Mouse (Mus musculus) neural tube, postnatal 0 days (tissue): ENCODE measurements around the gene Smim27. TPM values are rescaled to one million over a fixed set of nuclear protein-coding genes. Genes with fewer than 3 reads are reported as not detected.

Experiments
- polyA plus RNA-seq: library from polyadenylated mRNA; unstranded; fragments of >200 nt; fragmentation: Nextera tagmentation; extraction: Ambion mirVana; gene quantifications from 2 replicates; pipeline ENCODE4 v1.2.1, GENCODE M21; 2015

Smim27 gene
- 18.9 and 25.9 TPM in 2 replicates for polyA plus RNA-seq

DNA sequence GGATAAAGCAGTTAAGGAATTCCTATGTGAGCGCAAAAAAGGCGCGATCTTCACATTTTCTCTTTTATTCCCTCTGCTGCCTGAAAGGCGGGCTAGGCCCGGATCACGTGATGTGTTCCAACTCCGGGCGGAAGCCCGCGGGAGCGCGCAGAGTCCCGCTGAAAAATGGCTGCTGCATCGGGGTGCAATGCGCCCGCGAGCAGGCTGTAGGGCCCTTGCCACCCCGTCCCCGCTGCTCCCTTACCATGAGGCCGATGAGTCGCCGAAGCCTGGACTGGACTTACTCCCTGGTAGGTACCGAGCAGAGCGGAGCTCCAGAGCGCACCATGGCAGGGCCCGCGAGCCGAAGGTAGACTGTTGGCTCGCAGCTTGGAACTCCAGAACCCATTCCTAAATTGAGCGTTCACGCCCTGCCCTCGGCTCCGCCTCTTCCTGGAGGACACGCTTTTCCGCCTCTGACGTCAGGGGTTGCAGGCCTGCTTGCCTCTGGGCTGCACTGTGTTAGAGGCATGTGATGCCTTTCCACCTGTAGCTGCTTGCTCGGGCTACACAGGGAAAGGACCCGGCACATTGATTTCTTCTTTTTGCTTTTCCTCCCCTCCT lies at the start of gene Smim27, which contains the start of gene Topors:
TSS of gene Smim27 (plus strand) at position 150 of the 603 bp plus-strand sequence.
TSS of gene Topors (minus strand) at position 421 of the 603 bp plus-strand sequence.

DNA sequence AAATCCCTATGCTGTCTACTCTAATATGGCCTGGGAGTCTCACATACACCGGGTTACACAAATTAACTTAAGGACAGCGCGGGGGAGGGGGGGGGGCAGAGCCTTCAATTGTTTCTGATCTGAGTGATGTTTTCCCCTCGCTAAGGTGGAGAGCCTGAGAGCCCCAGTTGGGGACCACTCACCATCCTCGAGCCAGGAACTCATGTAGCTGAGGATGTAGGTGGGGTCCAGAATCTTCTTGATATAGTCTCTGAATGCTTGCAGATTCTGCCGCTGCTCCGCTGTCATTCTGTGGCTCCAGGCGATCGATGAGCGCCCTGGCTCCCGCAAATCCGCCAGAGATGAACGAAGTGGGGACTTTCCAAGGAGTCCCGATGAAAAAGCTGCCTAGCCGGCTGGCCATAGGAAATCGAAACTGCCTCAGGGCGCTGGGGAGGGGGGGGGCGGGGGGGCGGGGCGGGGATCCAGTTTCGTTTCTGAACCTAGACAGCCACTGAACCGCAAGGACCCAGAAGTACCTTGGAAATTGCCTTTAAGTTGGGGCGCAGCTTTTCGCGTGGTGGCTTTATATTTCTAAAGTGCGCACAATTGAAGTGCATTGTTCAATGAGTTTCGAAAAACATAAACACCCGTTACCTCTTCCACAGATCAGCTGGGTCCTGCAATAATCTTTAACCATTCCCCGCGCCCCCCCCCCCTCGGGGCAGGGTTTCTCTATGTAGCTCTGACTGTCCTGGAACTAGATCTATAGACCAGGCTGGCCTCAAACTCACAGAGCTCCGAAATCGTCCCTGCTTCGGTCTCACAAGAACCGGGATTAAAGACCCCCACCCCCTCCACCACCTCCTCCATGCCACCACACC lies 29.7 kb upstream of the Smim27 start, which contains the start of gene Ddx58:
TSS of gene Ddx58 (minus strand) at position 420 of the 863 bp plus-strand sequence.

DNA sequence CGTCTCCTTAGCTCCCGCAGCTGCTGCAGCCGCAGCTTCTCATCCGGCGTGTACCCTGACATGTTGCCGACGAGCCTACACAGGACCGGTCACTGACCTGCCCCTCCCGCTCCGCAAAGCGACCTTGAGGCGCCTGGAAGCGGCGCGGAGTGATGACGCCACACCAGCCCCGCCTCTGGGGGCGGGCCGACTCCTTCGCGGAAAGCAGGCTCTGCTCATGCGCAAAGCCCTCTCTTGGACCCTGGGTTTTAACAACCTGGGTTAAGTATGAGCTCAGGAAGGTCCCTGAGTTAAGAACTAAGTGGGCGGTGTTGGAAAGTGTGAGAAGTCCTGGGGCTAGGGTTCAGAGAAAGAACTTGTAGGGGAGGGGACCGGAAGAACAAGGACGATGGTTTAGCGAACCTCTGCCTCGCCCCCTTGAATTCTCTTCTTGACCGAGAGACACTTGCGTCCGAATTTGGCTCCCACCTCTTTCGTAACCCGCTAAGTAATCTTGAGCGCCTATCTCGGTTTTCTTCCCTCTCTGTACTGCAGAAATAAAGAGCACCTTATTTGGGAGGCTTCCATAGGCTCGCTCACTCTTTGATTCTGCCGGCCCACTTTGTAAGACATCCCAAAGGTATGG lies 10.0 kb downstream of the Smim27 start, which contains the start of gene Ndufb6:
TSS of gene Ndufb6 (minus strand) at position 146 of the 625 bp plus-strand sequence.

Other genes starting within 250 kb of the Smim27 start
- 33.2 and 33.7 TPM in 2 replicates for gene Aco1, start 126.5 kb upstream of the Smim27 start, polyA plus RNA-seq
- 4.7 and 5.5 TPM in 2 replicates for gene Ddx58, start 29.8 kb upstream of the Smim27 start, polyA plus RNA-seq
- 21.4 and 23.9 TPM in 2 replicates for gene Topors, start 271 bp downstream of the Smim27 start, polyA plus RNA-seq
- gene Ndufb6, start 9.8 kb downstream of the Smim27 start, polyA plus RNA-seq, result 520 and 522 TPM in 2 replicates
- 3.5 and 4.1 TPM in 2 replicates for gene Tmem215, start 202.6 kb downstream of the Smim27 start, polyA plus RNA-seq